Mouse (Mus musculus): ENCODE data around the gene Col23a1.

Gene Col23a1

DNA sequence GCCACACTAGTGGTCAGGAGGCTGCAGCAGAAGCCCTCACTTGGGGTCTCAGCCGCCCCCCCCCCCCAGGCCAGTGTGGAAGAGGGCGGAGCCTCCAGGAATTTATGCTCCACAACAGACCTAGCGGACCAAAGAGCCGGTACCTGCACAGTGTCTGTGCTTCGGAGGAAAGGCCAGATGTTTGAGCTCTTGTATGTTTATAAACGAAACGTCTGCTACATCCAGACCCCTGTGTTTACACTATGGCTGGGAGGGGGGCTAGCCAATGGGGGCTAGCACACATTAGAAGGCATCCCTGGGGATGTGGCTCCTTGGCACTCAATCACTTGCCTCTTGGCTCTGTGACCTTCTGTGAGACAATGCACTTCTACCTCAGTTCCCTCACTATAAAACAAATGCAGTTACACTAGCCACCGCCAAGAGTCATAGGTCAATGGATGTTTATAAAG, 99.2 kb downstream of the Col23a1 start:
- DNase-seq (ENCODE audit: low read depth): no peak

DNA sequence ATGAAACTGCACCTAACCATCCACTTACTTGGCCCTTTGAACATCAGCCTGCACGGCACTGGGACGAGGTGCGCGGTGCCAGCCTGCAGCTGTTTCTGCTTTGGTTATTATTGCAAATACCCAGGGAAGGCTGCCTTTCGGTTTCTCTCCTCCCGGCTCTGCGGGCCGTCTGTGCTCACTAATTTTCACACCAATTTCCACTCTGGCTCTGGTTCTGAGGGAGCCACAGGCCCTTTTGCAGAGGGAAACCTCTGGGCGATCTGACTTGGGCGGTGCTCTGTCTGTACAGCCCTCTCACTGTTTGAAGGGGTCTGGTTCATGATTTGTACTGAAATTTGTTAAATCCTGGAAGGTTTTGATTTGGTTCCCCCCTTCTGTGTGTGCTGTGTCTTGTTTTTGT, 100.0 kb downstream of the Col23a1 start:
- no peak for DNase-seq (ENCODE audit: low read depth)

DNA sequence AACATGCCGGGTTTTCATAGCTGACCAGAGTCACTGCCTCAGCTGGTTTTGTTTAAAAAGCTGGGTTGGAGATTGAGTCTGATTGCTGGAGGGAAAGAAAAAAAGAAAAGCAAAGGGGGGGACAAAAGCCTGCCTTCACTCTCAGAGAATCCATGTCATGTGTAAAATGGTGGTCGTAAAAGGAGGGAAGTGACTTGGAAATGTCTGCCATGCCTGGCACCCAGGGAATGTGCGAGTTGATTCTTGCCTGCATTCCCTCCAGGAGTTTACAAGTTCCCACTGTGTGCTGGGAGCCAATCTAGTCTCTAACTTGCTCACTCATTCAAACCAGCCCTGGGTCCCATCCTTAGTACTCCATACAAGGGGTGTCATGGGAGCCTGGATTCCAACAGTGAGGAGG, 100.8 kb downstream of the Col23a1 start:
- no peak for DNase-seq (ENCODE audit: low read depth)

DNA sequence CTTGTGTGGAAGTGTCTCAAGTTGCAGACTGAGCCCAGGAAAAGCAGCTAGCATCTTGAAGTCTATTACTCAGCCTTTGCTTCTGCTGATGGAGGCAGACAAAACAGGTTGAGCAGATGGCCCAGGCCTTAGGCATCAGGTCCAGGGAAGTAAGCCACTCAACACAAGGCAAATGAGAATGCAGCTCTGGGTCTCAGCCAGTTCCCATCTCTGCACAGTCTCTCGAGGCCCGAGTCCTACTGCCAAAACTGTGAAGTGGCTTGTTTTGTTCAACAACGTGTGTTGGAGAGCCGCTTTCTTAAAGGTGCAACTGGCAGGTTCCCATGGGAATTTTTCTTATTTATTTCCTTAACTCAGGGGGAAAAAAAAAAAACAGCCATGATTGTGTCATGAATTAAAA, 101.8 kb downstream of the Col23a1 start:
- no peak for DNase-seq (ENCODE audit: low read depth)

DNA sequence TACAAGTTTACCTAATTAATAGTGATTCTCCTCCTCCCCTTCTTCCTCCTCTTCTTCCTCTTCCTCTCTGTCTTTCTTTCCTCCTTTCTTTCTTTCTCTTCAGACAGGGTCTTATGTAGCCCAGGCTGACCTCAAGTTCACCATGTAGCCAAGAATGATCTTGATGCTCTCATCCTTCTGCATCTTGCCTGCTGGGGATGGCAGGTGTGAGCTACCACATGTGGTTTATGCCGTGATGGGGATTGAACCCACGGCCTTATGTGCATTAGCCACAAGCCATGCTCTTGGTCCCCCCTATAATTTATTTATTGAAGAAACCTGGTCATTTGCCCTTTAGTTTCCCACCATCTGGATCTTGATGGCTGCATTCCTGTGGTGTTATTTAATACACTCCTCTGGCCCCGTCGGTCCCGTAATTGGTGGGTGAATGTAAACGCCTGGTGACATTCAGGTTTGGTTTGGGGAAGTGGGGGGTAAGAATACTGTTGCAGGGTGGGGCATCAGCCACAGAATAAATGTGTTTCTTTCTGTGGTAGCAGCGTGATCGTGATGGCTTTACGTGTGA, 104.7 kb downstream of the Col23a1 start:
- no peak for DNase-seq (ENCODE audit: low read depth)

DNA sequence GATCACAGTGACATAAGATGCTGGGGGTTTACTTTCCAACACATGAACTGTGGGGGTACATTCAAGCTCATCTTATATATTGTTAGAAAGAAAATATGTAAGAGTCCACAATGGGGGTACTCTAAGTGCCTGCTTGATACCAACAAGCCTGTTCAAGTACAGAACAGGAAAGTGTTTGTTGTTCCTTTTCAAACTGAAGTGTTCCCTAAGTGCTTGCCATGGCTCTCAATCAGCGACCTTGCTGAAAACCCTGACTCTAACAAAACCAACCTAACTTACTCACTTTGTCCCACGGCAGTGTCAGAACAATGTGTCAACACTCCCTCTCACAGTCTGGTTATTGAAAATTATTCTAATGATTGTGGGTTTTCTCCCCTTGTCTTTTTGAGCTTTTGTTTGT, 106.7 kb downstream of the Col23a1 start:
- no peak for DNase-seq (ENCODE audit: low read depth)

DNA sequence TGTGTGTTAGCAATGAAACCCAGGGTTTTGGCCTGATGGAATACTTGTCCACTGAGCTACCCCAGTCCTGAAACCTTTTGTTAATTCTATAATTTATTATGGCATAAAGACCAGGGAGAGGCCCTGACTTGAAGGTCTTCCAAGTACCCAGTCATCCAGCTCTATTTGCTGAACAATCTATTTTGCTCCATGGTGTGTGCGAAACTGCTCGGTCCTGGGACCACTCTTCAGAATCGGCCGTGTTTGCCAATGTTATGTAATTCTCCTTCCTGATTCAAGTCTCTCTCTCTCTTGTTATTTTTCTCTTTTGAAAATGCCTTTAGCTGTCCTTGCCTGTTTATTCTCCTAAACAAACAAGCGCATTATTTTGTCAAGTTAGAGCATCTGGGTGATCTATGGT, 108.4 kb downstream of the Col23a1 start:
- DNase-seq (ENCODE audit: low read depth): no peak

DNA sequence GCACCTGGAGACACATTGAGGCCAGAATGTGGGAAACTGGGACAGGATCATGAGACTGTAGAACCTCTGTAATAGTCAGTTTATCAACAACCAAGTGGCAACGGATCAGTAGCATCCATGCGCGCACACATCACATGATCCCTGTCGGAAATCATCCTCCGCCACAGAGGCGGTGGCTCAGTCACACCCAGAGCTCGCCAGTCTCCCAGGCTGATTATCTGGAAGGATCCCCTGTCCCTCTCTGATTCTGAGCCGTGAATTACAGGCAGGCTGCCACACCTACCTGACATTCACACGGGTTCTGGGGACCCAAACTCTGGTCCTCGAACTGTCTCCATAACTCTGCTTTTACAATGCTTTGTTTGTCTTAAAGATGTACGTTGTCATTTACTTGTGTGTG, 110.6 kb downstream of the Col23a1 start:
- peak; percentile 30 for DNase-seq (ENCODE audit: low read depth)

DNA sequence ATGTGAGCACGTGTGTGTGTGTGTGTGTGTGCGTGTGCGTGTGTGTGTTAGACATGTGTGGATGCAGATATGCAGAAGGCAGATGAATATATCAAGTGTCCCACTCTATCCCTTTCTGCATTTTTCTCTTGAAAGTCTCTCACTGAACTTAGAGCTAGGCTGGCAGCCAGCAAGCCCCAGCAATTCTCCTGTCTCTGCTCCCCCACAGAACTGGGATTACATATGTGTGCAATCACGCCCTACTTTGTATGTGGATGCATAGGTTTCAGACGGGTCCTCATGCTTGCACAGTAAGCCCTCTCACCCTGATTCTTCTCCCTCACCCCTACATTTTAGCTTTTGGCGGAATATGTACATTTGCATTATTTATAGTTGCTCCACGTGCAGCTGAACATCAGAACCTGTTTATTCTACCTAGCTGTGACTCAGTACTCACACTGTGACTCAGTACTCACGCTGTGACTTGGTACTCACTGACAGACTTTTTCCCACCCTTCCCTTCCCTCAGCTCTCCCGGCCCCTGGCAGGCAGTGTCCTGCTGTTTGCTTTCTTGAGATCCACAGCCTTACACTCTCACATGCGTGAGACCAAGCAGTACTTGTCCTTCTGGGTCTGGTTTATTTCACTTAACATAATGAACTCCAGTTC, 111.9 kb downstream of the Col23a1 start:
- no peak for DNase-seq (ENCODE audit: low read depth)

DNA sequence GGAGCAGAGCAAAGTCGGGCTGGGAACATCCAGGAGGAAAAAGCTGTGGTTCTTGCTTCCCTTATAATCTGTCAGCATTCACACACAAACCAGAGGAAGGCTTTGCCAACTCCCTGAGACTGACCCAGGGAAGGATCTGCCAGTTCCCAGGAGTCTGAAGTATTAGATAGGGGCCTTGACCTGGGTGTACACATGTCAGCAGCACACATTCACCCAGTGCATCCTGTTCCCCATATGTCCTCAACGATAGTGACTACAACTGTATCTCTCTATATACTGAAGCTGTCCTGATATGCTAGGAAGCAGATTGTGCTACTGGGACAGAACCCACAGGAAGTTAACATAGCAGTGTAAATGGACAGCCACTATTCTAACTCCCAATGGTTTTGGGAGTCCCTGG, 114.2 kb downstream of the Col23a1 start:
- peak; percentile 31 for DNase-seq (ENCODE audit: low read depth)

DNA sequence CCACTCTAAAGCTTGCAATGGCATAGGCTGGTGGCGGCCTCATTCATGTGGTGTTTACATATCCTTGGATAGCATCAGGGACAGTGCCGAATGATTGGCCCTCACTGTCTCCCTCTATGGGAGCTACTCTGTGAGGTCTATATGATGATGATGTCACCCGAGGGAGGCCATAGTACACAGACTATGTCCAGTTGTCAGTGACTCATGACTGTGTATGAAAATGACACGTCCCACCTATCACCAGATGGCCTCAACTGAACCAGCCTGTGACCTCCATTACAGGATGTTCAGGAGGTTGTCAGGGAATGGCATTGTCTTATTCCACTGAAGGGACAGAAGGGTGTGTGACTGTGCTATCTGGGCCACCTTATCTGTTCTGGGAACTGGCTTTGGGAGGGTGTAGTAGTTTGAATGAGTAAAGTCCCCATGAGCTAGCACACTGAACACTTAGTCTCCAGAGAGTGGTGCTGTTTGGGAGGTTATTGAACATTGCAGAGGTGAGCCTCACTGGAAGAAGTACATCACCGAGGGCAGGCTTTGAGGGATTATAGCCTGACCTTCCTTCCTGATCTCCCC, 115.2 kb downstream of the Col23a1 start:
- DNase-seq (ENCODE audit: low read depth): peak; percentile 59

DNA sequence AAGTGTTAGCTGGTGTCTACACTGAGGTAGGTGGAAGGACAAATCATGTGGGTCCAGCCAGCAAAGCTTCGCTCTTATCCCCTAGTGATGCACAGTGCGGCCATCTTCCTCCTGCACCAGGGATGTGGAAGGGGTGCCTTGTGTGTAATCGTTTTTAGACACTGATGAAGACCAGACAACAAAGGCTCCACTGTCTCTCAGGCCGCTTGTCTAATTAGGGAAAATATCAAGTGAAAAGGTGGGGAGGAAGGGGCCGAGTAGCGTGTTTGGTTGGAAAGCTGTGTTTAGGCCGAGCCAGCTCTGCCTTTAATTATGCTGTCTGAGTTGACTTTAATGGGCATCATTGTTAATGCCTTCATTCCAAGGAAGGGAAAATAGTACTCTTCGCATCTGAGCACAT, 116.8 kb downstream of the Col23a1 start:
- DNase-seq (ENCODE audit: low read depth): no peak

DNA sequence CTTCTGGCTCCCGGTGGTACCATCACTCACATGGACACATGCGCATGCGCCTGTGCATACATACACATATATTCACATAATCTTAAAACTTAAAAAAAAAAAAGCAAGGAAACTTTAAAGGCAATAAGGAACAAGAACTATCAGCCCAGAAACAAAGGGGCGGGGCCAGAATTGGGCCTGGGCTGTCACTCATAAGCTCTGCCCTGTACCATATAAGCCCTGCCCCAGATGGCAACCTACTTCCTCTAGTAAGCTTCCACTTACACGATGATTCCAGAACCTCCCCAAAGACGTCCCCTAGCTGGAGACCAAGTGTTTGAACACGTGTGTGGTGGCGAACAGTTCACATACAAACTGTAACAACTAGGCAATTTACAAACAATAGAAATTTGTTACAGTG, 117.6 kb downstream of the Col23a1 start:
- DNase-seq (ENCODE audit: low read depth): no peak

DNA sequence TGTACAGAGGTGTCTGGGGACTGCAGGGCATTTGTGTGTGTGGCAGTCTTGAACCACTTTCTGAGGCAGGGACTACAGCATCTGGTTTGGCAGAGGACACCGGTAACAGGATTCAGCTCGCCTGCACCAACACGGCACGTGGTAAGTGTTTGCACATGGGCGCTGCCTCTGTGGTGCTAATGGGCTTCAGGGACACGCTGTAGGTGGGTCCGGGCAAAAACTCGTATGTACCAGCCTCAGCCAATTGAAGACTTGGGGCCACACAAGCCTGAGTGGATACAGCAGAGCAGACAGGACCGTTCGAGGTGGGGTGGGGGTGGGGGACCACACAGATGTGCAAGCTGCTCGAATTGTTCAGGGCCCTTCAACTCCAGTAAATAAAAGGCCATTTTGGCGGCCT, 121.1 kb downstream of the Col23a1 start:
- no peak for DNase-seq (ENCODE audit: low read depth)

DNA sequence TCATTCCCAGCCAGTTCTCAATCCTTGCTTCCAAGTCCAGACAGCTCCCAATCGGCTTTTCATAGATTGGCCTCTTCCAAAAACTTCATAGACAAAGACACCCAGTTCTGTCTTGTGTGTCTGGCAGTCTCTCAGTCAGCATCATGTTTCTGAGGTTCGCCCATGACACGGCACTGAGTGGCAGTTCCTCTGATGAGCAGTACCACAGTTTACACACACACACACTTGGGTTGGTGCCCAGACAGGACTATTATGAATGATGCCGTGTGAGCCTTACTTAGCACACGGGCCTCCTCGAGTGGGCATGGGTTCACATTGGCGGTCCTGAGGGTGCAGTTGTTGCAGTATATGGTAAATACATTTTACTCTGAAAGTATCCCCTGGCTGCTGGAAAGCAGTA, 124.8 kb downstream of the Col23a1 start:
- DNase-seq (ENCODE audit: low read depth): no peak

DNA sequence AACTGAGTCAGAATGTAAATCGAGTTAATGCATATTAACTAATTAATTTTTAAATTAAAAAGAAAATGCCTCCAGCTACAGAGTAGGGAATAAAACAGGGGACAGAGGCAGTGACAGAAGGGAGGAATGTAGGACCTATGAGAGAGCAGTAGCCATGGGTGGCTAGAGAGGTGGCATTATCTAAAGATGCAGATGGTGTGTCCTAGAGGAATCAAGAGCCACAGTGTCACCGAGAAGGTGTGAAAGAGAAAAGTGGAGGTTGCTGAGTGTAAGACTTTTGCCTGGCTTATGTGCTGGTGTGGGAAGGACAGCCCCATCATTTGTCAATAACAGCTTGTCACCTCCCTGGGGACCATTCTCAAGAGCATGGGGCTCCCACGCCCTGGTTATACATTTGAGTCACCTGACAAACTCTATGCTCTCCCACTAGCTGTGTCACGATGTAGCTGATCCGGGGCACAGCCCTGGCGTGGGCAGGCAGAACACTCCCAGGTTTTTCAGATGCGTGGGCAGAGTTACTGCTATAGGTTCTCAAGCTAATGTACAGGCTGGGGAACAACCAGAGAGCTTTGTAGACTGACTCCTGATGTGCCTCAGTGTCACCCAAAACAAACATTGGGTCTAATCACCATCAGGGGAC, 125.4 kb downstream of the Col23a1 start:
- no peak for DNase-seq (ENCODE audit: low read depth)

DNA sequence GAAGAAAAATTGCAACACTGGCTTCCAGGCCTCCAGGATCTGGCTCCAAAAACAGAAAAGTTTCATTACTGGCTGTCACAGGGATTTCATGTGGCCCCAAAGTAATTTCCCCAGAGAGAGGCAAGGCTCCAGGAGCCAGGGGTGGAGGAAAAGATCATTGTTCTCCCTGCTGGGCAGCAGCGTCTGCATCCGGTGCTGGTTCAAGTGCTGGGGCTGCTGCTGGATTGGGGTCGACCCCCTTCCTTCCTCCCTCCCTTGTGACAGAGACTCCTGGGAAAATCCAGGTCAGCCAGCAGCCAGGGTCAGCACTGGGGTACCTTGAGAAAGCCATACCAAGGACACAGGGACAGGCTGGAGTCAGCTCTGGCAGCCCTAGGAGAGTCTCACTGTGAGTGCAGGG, 129.1 kb downstream of the Col23a1 start:
- no peak for DNase-seq (ENCODE audit: low read depth)

DNA sequence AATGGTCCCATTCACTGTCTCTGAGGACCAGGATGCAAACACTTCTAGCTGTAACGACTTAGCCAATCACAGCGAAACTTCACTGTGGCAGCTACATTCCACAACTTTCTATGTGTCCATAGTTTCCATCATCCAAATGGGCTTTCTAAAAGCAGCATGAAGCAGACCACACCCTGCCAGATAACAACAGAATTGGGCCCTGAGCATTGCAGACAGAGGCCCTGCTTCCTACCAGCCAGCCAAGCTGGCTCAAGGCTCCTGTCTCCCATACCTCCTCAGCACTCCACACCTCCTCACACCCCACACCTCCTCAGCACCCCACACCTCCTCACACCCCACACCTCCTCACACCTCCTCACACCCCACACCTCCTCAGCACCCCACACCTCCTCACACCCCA, 132.2 kb downstream of the Col23a1 start:
- no peak for DNase-seq (ENCODE audit: low read depth)

DNA sequence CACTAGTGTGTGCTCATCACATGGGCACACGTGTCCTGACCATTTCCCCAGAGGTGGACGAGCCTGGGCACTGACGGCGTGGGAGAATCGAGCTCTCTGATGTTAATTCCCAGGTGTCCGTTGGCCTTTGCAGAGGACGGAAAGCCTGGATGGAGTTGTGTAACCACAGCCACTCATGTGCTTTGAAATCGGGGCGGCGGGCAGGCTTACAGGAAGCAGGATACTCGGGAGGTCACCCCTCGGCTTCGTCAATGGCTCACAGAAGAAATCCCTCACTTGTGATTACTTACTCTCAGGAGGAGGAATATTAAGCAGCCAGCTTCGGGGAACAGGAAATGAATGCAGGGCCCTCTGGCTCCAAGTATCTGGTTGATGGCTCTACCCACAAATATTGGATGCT, 133.0 kb downstream of the Col23a1 start:
- no peak for DNase-seq (ENCODE audit: low read depth)

DNA sequence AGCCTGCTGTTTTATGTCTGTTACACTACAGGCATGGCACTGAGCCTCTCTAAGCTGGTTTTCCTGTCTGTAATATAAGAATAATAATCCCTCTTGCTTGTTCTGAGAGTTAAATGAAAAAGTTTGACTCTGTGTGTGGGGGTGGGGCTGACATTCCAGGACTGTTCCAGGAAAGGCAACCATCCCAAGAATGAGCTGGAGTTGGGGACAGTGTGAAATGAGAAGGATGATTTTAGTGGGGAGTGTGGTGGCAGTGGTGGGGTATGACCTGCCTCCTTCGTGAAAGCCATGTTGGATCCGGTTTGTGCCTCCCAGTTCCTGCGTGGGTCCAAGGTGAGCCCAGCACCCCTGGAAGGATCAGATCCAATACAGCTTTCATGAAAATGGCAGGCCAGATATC, 136.4 kb downstream of the Col23a1 start:
- DNase-seq (ENCODE audit: low read depth): no peak

DNA sequence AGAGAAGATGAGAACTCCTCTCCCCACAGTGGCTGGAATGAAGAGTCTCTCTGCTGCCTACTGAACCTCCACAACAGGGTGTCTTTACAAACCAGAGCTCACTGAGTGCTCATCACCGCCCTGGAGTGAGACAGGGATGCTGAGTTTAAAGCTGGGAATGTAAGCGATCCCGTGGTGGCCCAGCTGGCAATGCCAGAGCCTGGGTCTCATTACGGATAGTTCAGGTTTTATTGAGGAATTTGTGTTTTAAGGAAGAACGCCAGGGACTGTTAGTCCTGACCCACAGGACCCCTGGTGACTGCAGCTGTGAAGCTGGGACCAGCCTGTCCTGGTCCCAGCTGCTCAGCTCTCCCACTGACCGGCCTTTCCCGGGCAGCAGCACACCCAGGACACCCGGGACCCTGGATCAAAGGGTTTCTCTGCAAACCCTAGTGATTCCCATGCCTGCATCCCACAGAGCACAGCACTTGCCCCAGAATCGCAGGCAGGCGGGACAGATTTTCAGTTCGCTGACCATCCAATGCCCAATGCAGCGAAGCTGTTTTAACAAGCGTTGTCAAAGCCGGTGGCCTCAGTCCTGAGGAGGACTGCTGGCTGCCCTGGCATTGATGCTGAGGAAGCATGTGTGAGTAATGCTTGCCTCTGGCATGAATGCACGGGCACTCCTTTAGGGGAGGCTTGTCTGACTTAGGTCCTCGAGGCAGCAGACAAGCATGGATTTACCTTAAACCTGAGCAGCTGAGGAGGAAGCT, 139.9 kb downstream of the Col23a1 start:
- DNase-seq (ENCODE audit: low read depth): no peak

DNA sequence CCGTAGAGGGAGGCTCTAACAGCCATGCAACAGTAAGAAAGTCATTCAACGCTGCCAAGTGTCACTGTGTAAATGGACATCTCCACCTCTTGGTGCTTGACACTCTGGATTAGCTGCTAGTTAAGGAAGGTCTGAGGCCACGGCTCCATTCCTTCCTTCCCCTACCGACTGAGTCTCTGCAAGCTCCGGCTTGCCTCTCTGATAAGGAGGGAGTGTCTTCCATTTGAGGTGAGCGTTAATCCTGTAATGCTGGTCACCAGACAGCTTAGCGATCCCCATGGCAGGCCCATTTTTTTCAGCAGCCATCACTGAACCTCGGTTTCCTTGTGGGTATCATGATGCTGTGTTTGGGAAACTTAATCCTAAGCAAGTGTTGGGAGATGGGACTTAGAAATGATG, 140.5 kb downstream of the Col23a1 start:
- DNase-seq (ENCODE audit: low read depth): no peak

DNA sequence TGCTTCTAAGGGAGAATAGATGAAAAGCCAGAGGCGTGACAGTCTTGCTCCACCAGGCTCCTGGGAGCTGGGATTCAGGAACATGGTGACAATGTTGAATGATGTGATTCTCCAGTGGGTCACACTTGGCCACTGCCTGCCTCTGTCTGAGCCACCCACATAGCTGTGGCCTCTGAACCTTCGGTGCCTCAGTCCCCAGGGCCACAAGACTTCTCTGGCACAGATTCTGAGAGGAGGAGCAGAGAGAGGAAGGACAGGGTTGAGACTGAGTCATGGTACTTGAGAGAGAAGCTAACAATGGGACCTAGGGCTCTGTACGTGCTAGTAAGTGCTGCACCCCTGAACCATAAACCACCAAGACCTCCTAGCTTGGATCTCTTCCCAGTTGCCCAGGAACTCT, 141.6 kb downstream of the Col23a1 start:
- no peak for DNase-seq (ENCODE audit: low read depth)
